Mouse (Mus musculus) induced T-regulatory cell, adult 2 months (primary cell): Measurements from ENCODE around the gene Galns.
A peak's percentile ranks its signal among the peaks of the same experiment; 100 is the strongest.

Experiments
- DNase-seq: peaks from one replicate; pipeline ENCODE4 v3.0.0-alpha.2; 2012; ENCODE audit warnings: low read depth

Galns gene

GRCm38 (mm10) chr8:122568109-122568504, 43.2 kb downstream of the Galns start:
- DNase-seq, result peak; percentile 84

- DNase-seq, result peak; percentile 97
Measured at GRCm38 (mm10) chr8:122567361-122568108, 43.7 kb downstream of the Galns start, which contains the start of gene Cdt1. Gene Cdt1, plus strand, starts transcription at chr8:122568015.

DNA sequence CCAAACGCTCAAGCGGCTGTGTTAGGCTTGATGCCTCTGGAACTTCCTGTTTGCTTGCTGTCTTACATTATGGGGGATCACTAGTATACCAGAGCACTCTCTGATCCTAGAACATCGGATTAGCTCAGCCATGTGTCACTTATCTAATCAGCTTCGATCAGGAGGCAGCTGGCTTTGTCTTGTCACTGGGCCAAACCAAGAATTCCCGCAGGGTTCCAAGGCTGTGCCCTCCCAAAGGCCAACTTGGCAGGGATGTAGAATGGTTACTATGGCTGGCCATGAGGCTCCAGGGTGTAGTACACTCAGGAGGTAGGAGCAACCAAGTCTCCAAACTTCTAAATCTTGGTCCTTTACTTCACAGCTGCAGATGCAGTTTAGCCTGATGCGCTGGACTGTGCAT, 44.5 kb downstream of the Galns start:
- no peak for DNase-seq

DNA sequence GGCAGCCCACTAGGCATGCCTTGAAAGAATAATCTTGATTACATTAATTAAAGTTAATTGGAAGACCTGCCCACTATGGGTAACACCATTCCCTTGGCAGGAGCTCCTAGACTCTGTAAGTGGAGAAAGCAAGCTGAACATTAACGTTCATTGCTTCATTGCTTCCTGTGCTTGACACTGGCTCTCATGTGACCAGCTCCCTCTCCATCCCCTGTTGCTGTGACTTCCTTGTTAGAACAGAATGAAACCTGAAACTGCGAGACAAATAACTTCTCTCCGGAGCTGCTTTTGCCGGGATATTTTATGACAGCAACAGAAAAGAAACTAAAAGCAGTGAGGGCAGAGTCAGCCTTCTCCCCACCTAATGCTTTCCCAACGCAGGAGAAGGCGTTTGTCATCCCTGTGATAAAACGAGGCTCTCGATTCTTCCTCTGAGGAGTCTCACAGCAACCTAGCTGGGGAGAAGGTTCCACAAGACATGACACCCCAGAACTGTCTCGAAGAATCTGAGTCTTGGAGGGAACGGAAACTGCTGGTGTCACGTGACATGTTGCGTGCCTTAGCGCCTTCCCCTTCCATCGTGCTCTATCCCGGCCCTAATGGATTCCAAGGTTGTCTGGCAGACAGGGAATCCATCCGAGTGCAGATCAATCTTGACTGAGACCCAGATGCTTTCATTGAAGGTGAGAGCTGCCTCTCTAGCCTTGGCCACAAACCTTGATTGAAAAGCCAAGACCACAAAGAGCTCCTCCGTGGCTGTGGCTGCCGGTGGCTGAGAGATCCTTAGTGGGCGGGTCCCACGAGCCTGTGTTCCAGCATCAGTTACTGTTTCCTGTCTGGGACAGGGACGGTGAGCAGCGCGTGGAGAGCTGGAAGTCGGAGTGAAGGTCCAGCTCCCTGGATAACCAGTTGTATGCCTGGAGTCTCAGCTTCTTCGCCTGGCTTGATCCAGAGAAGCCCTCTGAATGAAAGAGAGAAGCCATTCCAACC, 46.6 kb downstream of the Galns start:
- DNase-seq, result peak; percentile 55

DNA sequence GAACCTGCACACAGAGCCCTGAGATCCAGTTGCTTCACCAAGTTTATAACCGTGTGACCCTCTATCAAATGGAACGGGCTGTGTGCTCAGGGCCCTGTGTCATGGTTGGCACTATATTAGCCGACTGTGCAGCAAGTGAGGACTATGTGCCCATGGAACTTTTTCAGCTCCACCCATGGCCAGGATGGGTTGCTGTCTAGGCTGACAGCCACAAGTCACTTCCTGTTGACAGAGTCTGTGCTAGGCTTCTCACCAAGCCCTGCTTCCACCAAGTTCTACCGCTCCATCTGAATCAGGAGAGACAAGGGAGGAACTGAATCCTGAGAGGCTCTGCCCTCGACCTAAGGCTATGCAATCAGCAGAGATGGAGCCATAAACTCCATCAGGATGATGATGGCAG, 50.1 kb downstream of the Galns start:
- peak; percentile 84 for DNase-seq

DNA sequence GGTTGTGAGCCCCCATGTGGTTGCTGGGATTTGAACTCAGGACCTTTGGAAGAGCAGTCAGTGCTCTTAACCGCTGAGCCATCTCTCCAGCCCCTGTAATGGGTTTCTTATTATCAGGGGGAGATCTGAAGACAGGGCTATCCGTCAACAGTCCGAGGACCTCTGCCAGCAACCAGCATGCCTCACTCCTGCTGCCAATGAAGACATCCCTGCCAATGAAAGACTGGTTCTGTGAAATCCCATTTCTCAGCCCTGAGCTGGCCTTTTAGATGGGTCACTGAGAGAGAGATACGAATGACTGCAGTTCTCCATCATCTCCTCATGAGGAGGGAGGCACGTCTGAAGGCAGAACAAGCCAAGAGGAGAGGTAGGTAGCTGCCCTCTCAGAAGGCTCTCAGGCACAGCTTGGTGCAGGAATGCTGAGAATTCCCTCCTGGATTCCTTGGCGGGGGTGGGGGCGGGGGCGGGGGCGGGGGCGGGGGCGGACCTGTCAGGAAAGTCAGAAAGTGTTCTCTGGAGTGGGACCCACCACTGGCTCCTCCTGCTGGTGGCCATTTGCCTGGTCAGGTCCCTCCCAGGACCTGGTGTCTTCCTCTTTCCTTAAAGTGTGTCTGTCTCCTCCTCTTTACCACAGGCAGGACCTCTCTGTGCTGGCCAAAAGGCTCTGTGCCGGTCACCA, 52.5 kb downstream of the Galns start:
- no peak for DNase-seq

DNA sequence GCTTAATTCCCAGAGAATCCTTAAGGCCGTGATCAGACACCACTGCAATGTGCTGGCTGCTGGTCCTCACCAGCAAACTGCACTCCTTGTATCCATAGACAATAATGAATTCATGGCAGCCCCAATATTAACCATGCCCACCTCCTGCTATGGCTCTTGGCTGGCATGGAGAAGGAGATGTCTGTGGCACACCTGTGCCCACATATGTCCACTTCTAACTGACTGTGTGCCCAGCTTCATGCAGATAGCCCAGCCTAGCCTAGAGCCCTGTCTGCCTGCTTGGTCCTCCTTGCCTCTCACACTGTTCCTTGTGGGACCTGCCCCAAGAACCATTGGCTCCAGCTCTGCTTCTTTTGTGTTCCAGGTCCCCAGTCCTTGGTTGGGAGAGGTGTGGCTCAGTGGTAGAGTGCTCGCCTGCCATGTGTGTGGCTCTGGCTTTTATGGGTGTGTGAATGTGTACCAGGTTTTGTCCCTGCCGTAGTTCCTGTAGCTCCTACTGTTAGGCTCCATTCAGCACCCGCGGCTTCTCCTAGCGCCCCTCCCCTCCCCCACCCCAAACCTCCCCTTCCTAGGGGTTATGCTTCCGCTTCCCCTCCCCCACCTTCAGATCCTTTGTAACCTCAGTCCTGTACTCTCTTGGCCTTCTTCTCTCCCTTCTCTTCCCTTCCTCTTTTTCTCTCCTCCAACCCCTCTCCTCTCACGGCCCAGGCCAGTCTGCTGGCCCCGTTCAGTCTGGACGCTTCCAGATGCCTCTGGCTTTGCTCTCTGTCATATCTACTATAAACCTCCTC, 53.8 kb downstream of the Galns start:
- DNase-seq, result peak; percentile 68

DNA sequence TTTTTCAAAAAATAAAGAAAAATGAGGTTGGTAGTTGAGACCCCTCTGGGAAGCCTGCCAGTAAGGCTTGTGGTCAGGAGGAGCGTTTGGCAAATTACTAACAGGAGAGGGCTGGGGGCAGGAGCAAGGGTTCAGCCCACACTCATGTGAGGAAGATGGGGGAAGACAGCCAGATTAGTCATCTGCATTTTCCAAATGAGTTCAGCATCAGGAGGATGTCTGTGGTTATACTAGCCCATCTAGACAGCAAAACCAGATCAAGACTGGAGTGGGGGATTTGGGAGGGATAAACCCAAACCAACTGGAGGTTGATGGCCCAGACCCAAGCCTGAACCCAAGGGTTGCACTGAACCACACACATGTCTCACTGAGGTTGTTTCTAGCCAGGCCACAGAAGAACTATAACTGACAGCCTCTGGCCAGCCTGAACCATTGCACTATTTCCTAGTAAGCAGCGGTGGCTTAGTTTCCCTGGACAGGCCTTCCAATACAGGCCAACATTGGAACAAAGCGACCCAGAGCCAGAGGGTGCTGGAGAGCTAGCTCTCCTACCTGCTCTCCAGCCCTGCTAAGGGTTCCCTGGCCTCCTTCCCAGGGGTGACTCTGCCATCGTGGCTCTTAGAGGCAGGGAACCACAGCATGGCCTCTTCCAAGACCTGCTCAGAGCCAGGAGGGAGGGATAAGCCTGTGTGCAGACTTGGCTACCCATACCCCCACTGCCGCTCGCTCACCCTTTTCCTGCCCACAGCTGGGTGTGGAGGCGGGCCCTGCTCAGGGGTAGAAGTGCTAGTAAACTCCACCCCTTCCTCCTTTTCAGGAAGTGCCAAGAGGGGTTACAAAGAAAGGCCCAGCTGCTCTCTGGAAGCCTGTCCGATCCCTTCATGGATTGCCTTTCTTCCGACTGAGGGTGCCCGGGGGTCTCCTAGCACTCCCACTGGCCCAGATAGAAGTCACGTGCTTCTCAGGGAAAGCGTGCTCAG, 54.9 kb downstream of the Galns start:
- peak; percentile 90 for DNase-seq

DNA sequence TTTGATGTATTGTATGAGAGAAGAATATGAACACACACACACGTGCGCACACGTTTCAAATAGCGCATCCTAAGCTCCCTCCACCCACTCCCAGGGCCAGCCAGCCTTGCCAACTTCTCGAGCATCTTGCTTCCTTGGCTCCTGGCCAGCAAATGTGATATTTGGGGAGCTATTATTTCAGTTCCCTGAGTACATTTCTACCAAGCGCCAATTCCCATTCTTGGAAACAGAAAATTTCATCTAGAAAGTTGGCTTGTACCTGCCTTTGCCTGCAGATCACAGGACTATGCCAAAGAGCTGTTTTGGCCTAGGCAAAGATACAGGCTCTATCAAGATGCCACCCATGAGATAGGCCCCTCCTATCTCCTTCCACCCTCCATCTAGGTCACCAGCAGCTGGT, 56.5 kb downstream of the Galns start:
- DNase-seq, result no peak

DNA sequence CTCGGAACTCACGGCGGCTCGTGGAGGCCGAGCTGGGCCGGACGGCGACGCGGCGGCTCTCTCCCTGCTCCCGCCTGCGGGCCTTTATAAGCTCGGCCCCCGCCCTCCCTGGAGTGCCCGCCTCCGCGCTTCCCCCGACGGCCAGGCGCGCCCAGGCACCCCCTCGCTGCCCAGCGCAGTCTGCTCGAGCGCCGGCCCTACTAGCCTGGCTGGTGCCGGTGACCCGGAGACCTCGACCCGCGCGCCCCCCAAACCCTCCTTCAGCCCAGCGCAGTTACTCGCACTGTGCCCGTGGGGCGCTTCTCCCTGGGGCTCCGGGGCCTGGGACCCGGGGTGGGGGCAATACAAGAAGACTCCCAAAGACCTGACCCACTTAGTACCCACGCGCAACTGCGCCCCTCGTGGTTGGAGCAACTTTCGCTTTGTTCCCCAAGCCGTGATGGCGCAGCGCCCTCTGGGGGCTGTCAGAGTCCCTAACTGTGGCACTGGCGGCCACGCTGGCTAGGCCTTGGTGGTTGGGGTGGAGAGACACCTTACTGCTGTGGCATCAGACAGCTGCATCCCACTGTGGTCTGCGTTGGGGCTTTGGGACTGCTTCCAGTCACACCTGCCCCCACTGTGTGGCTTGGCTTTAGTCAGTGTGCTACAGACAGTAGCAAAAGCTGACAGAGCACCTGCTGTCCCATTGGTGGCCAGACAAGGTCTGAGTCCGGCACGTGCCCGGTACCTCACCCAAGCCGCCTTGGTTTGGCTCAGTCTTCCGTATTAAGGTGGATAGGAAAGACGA, 59.8 kb downstream of the Galns start, which contains the start of gene Piezo1:
Gene Piezo1, minus strand, starts transcription at position 65 of the 787 bp plus-strand sequence.
- peak; percentile 97 for DNase-seq

DNA sequence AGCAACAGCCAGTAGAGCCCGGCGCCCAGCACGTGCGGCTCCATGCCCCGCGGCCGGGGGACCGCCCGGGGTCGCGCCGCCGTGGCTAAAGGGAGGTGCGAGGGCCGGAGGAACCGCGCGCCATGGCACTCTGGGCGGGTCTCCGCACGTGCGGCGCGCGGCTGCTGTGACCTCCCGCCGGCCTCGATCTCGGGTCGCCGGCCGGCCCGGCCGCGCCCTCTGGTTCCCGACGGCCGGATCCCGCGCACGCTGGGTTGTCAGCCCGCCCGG, 60.3 kb downstream of the Galns start:
- DNase-seq, result no peak

- peak; percentile 79 for DNase-seq
Measured at GRCm38 (mm10) chr8:122550234-122550994, 60.8 kb downstream of the Galns start.

- DNase-seq, result peak; percentile 81
Measured at GRCm38 (mm10) chr8:122548891-122549439, 62.3 kb downstream of the Galns start.

- DNase-seq, result peak; percentile 66
Measured at GRCm38 (mm10) chr8:122548331-122548730, 62.9 kb downstream of the Galns start.

DNA sequence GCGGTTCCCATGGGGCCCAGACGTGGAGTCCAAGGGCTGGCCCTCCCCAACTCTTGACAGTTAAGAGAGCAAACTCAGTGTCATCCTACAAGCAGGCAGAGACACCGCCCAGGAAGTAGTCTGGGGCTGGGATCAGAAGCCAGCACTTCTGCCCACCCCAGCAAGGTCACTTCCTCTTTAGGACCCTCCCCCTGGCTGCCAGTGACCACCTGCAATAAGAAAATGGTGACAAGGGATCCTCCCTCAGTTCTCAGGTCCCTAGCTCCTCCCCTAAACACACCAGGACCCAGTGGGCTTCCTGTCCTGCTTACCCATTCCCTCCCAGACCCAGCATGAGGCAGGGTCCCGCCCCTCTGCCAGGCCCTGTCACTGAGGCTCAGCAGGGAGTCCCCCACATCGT, 63.4 kb downstream of the Galns start:
- DNase-seq, result peak; percentile 91

GRCm38 (mm10) chr8:122546811-122547453, 64.3 kb downstream of the Galns start:
- no peak for DNase-seq

DNA sequence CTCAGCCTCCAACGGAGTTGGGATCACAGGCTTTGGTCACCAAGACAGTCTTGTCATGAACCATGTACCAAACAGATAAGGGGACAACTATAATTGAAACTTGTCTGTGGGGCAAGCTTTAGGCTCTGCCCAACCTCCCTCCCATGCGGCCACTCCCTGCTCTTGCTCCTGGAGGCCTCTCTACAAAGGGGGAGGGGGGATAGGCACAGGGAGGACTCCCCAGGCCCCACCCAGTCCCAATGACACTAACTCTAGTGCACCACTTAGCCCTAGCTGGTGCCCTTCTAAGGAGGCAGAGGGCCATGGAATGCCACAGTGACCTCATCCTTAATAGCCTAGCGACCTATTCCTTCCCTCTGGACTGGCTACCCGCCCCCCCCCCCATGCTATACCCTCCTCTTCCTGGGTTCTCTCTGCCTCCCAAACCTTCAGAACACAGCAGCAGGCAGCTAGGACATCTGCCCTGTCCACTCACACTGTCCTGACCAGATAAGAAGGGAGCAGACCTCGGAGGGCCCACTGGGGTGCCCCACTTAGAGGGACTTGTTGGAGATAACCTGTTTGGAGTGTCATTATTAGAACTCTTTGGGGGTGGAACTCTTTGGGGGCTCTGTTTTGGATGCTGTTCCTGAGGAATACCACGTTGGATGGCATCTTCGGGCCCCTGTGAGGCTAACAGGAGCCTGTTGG, 65.1 kb downstream of the Galns start:
- peak; percentile 13 for DNase-seq
